Mouse (Mus musculus): ENCODE results near the gene Pea15a.

DNA sequence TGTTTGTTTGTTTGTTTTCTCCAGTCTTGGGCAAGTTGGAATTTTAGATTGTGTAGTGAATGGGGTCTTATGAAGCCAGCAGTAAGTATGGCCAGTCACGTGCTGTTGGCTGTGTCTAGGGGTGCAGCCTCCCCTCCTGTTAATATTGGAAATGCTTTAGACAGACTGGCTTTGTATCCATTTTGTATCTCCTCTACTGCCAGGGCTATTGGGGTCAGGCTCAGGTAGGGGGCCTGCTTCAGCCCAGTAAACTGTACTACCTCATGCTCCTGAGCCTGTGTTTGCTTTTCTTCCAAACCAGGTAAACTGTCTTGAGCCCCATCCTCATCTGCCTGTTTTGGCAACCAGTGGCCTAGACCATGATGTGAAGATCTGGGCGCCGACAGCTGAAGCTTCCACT is 14.4 kb downstream of the Pea15a start:
- TF ChIP-seq CTCF (IDR thresholded peaks at IDR 0.05; ENCODE audit: borderline replicate concordance, extremely low read depth, insufficient read depth, insufficient read length) (no peak), POLR2A (IDR thresholded peaks at IDR 0.05; ENCODE audit: borderline replicate concordance, extremely low read depth, insufficient read depth, insufficient read length, poor library complexity, severe bottlenecking) (no peak)
